Mouse (Mus musculus): ENCODE data around the gene Tmx4. TPM values are rescaled to one million over a fixed set of nuclear protein-coding genes. Genes with fewer than 3 reads are reported as not detected.

The Tmx4 gene
- 52.9 and 54.3 TPM in 2 replicates for polyA plus RNA-seq (2012; rRNA removed)

DNA sequence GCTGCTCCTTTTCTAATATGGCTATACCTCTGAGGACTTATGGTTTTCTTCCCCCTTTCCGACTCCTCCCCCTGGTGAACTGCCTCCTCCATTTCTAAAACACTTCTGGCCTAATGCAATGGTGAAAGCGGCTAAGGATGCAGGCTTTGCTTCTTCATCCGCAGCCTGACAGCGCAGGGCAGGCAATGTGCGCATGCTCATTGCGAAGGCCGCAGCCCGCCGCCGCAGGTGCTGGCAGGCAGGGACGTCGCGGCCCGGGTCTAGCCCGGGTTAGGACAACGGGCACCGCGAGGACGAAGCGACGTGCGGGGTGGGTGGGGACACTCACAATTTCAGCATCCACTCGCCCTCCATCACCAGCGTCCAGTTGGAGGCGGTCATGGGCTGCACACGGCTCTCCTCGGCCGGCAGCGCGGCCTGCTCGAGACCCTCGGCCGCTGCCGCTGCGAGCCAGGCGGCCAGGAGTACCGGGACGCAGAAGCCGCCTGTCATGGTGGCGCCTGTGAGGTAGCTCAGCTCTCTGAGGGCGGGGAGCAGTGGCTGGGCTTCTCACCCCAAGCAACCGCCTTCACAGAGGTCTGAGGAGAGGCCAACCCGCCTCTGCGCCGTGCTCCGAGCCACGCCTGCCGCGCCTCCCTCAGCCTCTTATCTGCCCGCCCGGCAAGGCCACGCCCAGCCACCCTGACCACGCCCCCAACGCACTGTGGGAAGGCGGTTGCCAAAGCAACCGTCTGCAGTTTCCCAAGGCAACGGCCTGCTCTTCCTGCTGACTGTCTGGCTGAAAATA, at the start of gene Tmx4:
TSS of gene Tmx4 (minus strand) at position 632 of the 787 bp plus-strand sequence.

DNA sequence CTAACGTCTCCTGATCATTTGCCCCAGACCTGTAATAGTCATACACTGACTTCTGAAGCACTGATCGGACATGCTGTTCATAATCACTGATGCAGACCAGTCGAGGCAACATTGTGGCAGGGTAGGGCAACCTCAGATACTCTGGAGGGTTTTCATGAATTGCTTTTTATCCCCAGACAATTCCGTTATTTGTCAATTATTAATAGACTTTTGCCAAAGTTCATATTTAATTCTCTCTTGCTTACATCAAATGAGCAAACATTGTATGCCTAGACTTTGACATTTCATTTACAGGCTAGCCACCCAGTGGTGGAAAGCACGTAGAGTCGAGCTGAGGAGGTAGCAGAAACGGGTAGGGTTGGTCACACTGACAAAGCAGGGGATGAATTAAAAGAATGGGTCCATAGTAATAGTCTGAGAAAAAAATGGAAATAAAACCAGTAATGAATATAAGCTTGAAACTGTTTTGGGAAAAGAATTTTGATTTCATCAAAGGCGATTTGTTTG, 89.7 kb downstream of the Tmx4 start, which contains the start of gene Hao1:
TSS of gene Hao1 (minus strand) at position 148 of the 507 bp plus-strand sequence.

Other genes with a start within 250 kb of the Tmx4 start
- 0.03 TPM in 1 of 2 replicates, not detected in the other for gene Hao1, start 89.8 kb downstream of the Tmx4 start, polyA plus RNA-seq (2012; rRNA removed)
- gene Plcb1, start 141.9 kb upstream of the Tmx4 start, polyA plus RNA-seq (2012; rRNA removed) = 17.8 and 18.9 TPM in 2 replicates